Mouse (Mus musculus) frontal cortex, postnatal 36 days (tissue): Measurements from ENCODE around the gene Scarb1.
"Not testable (repeated sequence)": the region's sequence is repeated elsewhere in the genome, so short reads cannot be mapped to it uniquely, and the experiment has no call there.

Experiments used
- DNase-seq, 2 experiments: peaks; one replicate each; pipeline ENCODE4 v3.0.0; 2022; ENCODE audit warnings: low spot score in 2 of 2

Scarb1 gene

GRCm38 (mm10) chr5:125340547-125341262 is at the start of gene Scarb1:
Gene Scarb1, minus strand, starts transcription at chr5:125341094.
- DNase-seq: peak; percentile 81 to 87

- peak; percentile 81 to 82 for DNase-seq
Measured at GRCm38 (mm10) chr5:125389579-125390441, 48.9 kb upstream of the Scarb1 start, which contains the start of gene Ubc. Gene Ubc, minus strand, starts transcription at chr5:125390202.

- DNase-seq: peak in 1 of 2 experiments; percentile 81
Measured at GRCm38 (mm10) chr5:125389131-125389578, 48.3 kb upstream of the Scarb1 start, which contains the start of gene Gm10382. Gene Gm10382, plus strand, starts transcription at chr5:125389322.

GRCm38 (mm10) chr5:125388358-125389092 is 47.6 kb upstream of the Scarb1 start:
- DNase-seq: no peak

GRCm38 (mm10) chr5:125387295-125387694 is 46.4 kb upstream of the Scarb1 start:
- DNase-seq: not testable (repeated sequence)

- no peak for DNase-seq
Measured at GRCm38 (mm10) chr5:125385215-125385940, 44.5 kb upstream of the Scarb1 start.

- DNase-seq: no peak
Measured at GRCm38 (mm10) chr5:125384512-125385214, 43.8 kb upstream of the Scarb1 start.

GRCm38 (mm10) chr5:125383637-125384420 is 42.9 kb upstream of the Scarb1 start:
- DNase-seq: no peak

- DNase-seq: peak in 1 of 2 experiments; percentile 71
Measured at GRCm38 (mm10) chr5:125382673-125383558, 42.0 kb upstream of the Scarb1 start.

GRCm38 (mm10) chr5:125381954-125382672 is 41.2 kb upstream of the Scarb1 start:
- no peak for DNase-seq

GRCm38 (mm10) chr5:125378919-125379318 is 38.0 kb upstream of the Scarb1 start:
- DNase-seq: no peak

- no peak for DNase-seq
Measured at GRCm38 (mm10) chr5:125377214-125377613, 36.3 kb upstream of the Scarb1 start.

GRCm38 (mm10) chr5:125375871-125376270 is 35.0 kb upstream of the Scarb1 start:
- no peak for DNase-seq

- no peak for DNase-seq
Measured at GRCm38 (mm10) chr5:125372027-125372426, 31.1 kb upstream of the Scarb1 start.

GRCm38 (mm10) chr5:125370950-125371693 is 30.2 kb upstream of the Scarb1 start:
- no peak for DNase-seq

GRCm38 (mm10) chr5:125368568-125368967 is 27.7 kb upstream of the Scarb1 start:
- DNase-seq: peak in 1 of 2 experiments; percentile 81

GRCm38 (mm10) chr5:125368156-125368555 is 27.3 kb upstream of the Scarb1 start:
- no peak for DNase-seq
